Mouse (Mus musculus): ENCODE measurements at regions not wholly inside any gene's neighbourhood (a gene's known extent, or its start where the extent isn't known, plus 50 kb on each side); places are given as distances from the start of the nearest gene placed in this dataset.

DNA sequence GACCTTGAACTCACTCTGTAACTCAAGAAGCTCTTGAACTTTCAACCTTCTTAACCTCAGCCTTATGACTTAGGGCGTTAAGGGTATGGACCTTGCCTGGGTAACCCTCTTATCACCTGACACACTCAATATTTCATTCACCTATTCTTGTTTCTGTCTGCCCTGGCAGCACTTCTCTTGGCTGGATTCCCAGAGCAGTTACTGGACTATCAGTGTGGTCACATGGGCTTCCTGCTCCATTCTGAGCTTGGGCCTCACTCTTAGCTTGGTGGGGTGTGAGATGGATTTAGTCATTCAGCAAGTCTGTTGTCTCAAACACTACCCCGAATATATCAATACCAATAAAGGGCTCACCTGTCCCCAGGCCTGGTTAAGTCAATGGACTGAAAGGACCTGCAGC is 67.0 kb upstream of the Ctnnbl1 start:
- TF ChIP-seq CTCF (IDR thresholded peaks at IDR 0.05; ENCODE audit: borderline replicate concordance, insufficient read depth, low read depth, low read length) = no peak
- no peak for TF ChIP-seq POLR2A (IDR thresholded peaks at IDR 0.05; ENCODE audit: borderline replicate concordance, insufficient read depth, low read length)

Measured in cerebellum, adult 2 months (tissue).